Mouse (Mus musculus) myocyte (in vitro differentiated cells): Measurements from ENCODE around the gene Kif1a. TPM values are rescaled to one million over a fixed set of nuclear protein-coding genes. Genes with fewer than 3 reads are reported as not detected.

Experiments used
- H3K27me3 ChIP-seq: one replicate; pipeline ENCODE4 v1.6.1; 2011; ENCODE audit not compliant: control insufficient read depth, insufficient read depth, insufficient read length
- H3K36me3 ChIP-seq: one replicate; pipeline ENCODE4 v1.6.1; 2011; ENCODE audit not compliant: control insufficient read depth, insufficient read depth
- H3K4me2 ChIP-seq: one replicate; pipeline ENCODE4 v1.6.1; 2011; ENCODE audit warnings: low read depth, control low read depth
- H3K4me3 ChIP-seq: one replicate; pipeline ENCODE4 v1.5.1; 2011; ENCODE audit warnings: mild to moderate bottlenecking, control low read depth, moderate library complexity
- H3K79me2 ChIP-seq: one replicate; pipeline ENCODE4 v1.6.1; 2011; ENCODE audit not compliant: control insufficient read depth, insufficient read depth
- H3ac ChIP-seq: one replicate; pipeline ENCODE4 v1.6.1; 2011; ENCODE audit not compliant: control insufficient read depth, insufficient read length
- CEBPB ChIP-seq: IDR thresholded peaks from 2 replicates; pipeline ENCODE4 v1.6.1; 2011; ENCODE audit warnings: mild to moderate bottlenecking, moderate library complexity; ENCODE audit not compliant: poor library complexity, insufficient read depth, severe bottlenecking
- E2F4 ChIP-seq: IDR thresholded peaks from one replicate; pipeline ENCODE4 v1.6.1; 2011; ENCODE audit warnings: mild to moderate bottlenecking, control low read depth, moderate library complexity; ENCODE audit not compliant: insufficient read depth
- MAX ChIP-seq: IDR thresholded peaks from one replicate; pipeline ENCODE4 v1.6.1; 2011; ENCODE audit warnings: low read depth, mild to moderate bottlenecking, control low read depth
- MYOD1 ChIP-seq, 3 experiments: IDR thresholded peaks; one replicate each; pipeline ENCODE4 v1.6.1; 2011; ENCODE audit warnings: control low read depth in 2 of 3, low read depth in 2 of 3, mild to moderate bottlenecking in 2 of 3, moderate library complexity in 1 of 3; ENCODE audit not compliant: insufficient read length in 2 of 3, control insufficient read depth in 1 of 3
- MYOG ChIP-seq, 3 experiments: IDR thresholded peaks; one replicate each; pipeline ENCODE4 v1.6.1; 2011; ENCODE audit warnings: control low read depth in 2 of 3, low read depth in 2 of 3, mild to moderate bottlenecking in 2 of 3; ENCODE audit not compliant: insufficient read length in 2 of 3, control insufficient read depth in 1 of 3, insufficient read depth in 1 of 3
- POLR2A ChIP-seq: IDR thresholded peaks from one replicate; pipeline ENCODE4 v1.6.1; 2011; ENCODE audit warnings: low read depth, mild to moderate bottlenecking, control low read depth, moderate library complexity; ENCODE audit not compliant: insufficient read length
- POLR2AphosphoS2 ChIP-seq: IDR thresholded peaks from one replicate; pipeline ENCODE4 v1.6.1; 2011; ENCODE audit warnings: low read depth, control low read depth; ENCODE audit not compliant: insufficient read length
- REST ChIP-seq: IDR thresholded peaks from one replicate; pipeline ENCODE4 v1.6.1; 2011; ENCODE audit warnings: mild to moderate bottlenecking, control low read depth, moderate library complexity; ENCODE audit not compliant: insufficient read depth, insufficient read length
- SRF ChIP-seq: IDR thresholded peaks from one replicate; pipeline ENCODE4 v1.6.1; 2011; ENCODE audit warnings: low read depth; ENCODE audit not compliant: control insufficient read depth, insufficient read length
- TCF12 ChIP-seq: IDR thresholded peaks from one replicate; pipeline ENCODE4 v1.6.1; 2011; ENCODE audit warnings: mild to moderate bottlenecking, control low read depth; ENCODE audit not compliant: poor library complexity, insufficient read depth, severe bottlenecking
- TCF3 ChIP-seq: IDR thresholded peaks from one replicate; pipeline ENCODE4 v1.6.1; 2011; ENCODE audit warnings: low read depth, control low read depth; ENCODE audit not compliant: insufficient read length
- USF1 ChIP-seq: IDR thresholded peaks from one replicate; pipeline ENCODE4 v1.6.1; 2011; ENCODE audit warnings: low read depth, mild to moderate bottlenecking, control low read depth, moderate library complexity
- polyA plus RNA-seq: library from polyadenylated mRNA; unstranded; fragments of >200 nt; fragmentation: generic; extraction: Trizol; gene quantifications from one replicate; pipeline ENCODE4 v1.2.1, GENCODE M21; 2012; ENCODE audit warnings: missing spikeins

Gene Kif1a
- polyA plus RNA-seq, 1 experiment, result 0.95 TPM

- Histone ChIP-seq H3K4me3 (no peak overlapping the region), H3ac (no peak overlapping the region), H3K4me2 (no peak overlapping the region), H3K79me2 (no peaks in the 10 kb centered on the region), H3K36me3 (no peaks in the 10 kb centered on the region), H3K27me3 (peaks cover 31% of the 10 kb centered on the region)
- TF ChIP-seq TCF3, result no peak
- no peak for TF ChIP-seq SRF
- TF ChIP-seq USF1, result no peak
- TF ChIP-seq TCF12, result no peak
- no peak for TF ChIP-seq MYOD1 (IDR thresholded peaks at IDR 0.05; ENCODE audit: control insufficient read depth in 1 of 3, insufficient read length in 2 of 3, low read depth in 2 of 3)
- no peak for TF ChIP-seq CEBPB
- TF ChIP-seq MAX, result no peak
- TF ChIP-seq POLR2AphosphoS2, result no peak
- no peak for TF ChIP-seq REST
- TF ChIP-seq MYOG (IDR thresholded peaks at IDR 0.05; ENCODE audit: control insufficient read depth in 1 of 3, insufficient read depth in 1 of 3, insufficient read length in 2 of 3, low read depth in 2 of 3), result no peak
- TF ChIP-seq E2F4, result no peak
- no peak for TF ChIP-seq POLR2A
These were observed 2.8 kb downstream of the Kif1a start for GRCm38 (mm10) chr1:93098956-93099355.

GRCm38 (mm10) chr1:93092582-93092981, 9.2 kb downstream of the Kif1a start:
- no peaks in the 10 kb centered on the region for H3K27me3 ChIP-seq
- H3ac ChIP-seq, result no peak overlapping the region
- H3K4me3 ChIP-seq, result no peak overlapping the region
- no peaks in the 10 kb centered on the region for H3K79me2 ChIP-seq
- H3K4me2 ChIP-seq, result no peak overlapping the region
- TF ChIP-seq SRF, result no peak
- no peak for TF ChIP-seq POLR2AphosphoS2
- no peak for TF ChIP-seq MYOG (IDR thresholded peaks at IDR 0.05; ENCODE audit: control insufficient read depth in 1 of 3, insufficient read depth in 1 of 3, insufficient read length in 2 of 3, low read depth in 2 of 3)
- no peak for TF ChIP-seq MAX
- TF ChIP-seq USF1, result no peak
- H3K36me3 ChIP-seq, result no peaks in the 10 kb centered on the region

GRCm38 (mm10) chr1:93085136-93085535, 16.6 kb downstream of the Kif1a start:
- Histone ChIP-seq H3K4me3 (no peak overlapping the region), H3ac (no peak overlapping the region), H3K36me3 (no peaks in the 10 kb centered on the region), H3K27me3 (no peaks in the 10 kb centered on the region), H3K79me2 (no peaks in the 10 kb centered on the region), H3K4me2 (no peak overlapping the region)
- TF ChIP-seq E2F4 (no peak), SRF (no peak), TCF12 (no peak), POLR2AphosphoS2 (no peak), TCF3 (no peak), MYOD1 (IDR thresholded peaks at IDR 0.05; ENCODE audit: control insufficient read depth in 1 of 3, insufficient read length in 2 of 3, low read depth in 2 of 3) (no peak), CEBPB (no peak), MAX (no peak), REST (no peak), POLR2A (no peak), USF1 (no peak), MYOG (IDR thresholded peaks at IDR 0.05; ENCODE audit: control insufficient read depth in 1 of 3, insufficient read depth in 1 of 3, insufficient read length in 2 of 3, low read depth in 2 of 3) (no peak)

- no peak overlapping the region for H3ac ChIP-seq
- no peaks in the 10 kb centered on the region for H3K27me3 ChIP-seq
- no peak overlapping the region for H3K4me2 ChIP-seq
- no peak overlapping the region for H3K4me3 ChIP-seq
- TF ChIP-seq TCF12, result no peak
- TF ChIP-seq TCF3, result no peak
- no peak for TF ChIP-seq SRF
- no peaks in the 10 kb centered on the region for H3K79me2 ChIP-seq
- no peaks in the 10 kb centered on the region for H3K36me3 ChIP-seq
These were observed 18.1 kb downstream of the Kif1a start for GRCm38 (mm10) chr1:93083420-93084285.

GRCm38 (mm10) chr1:93082121-93082520, 19.6 kb downstream of the Kif1a start:
- Histone ChIP-seq H3ac (no peak overlapping the region), H3K36me3 (no peaks in the 10 kb centered on the region), H3K79me2 (no peaks in the 10 kb centered on the region), H3K4me3 (no peak overlapping the region), H3K27me3 (no peaks in the 10 kb centered on the region), H3K4me2 (no peak overlapping the region)
- TF ChIP-seq CEBPB, result no peak
- no peak for TF ChIP-seq TCF12
- no peak for TF ChIP-seq MAX
- no peak for TF ChIP-seq USF1
- TF ChIP-seq POLR2AphosphoS2, result no peak
- TF ChIP-seq MYOG (IDR thresholded peaks at IDR 0.05; ENCODE audit: control insufficient read depth in 1 of 3, insufficient read depth in 1 of 3, insufficient read length in 2 of 3, low read depth in 2 of 3), result no peak
- TF ChIP-seq TCF3, result no peak
- no peak for TF ChIP-seq SRF
- TF ChIP-seq POLR2A, result no peak
- no peak for TF ChIP-seq REST
- TF ChIP-seq MYOD1 (IDR thresholded peaks at IDR 0.05; ENCODE audit: control insufficient read depth in 1 of 3, insufficient read length in 2 of 3, low read depth in 2 of 3), result no peak
- no peak for TF ChIP-seq E2F4
